Mouse (Mus musculus): ENCODE data around the gene Umad1. TPM values are rescaled to one million over a fixed set of nuclear protein-coding genes. Genes with fewer than 3 reads are reported as not detected.
"Not testable (repeated sequence)": the region's sequence is repeated elsewhere in the genome, so short reads cannot be mapped to it uniquely, and the experiment has no call there.

Gene Umad1
- total RNA-seq, 2 experiments from 2014 or later: 8.0 to 23.6 TPM

GRCm38 (mm10) chr6:8307878-8308775 lies 49.0 kb downstream of the Umad1 start:
- no peak for ATAC-seq (replicated peaks; ENCODE audit: poor library complexity)

DNA sequence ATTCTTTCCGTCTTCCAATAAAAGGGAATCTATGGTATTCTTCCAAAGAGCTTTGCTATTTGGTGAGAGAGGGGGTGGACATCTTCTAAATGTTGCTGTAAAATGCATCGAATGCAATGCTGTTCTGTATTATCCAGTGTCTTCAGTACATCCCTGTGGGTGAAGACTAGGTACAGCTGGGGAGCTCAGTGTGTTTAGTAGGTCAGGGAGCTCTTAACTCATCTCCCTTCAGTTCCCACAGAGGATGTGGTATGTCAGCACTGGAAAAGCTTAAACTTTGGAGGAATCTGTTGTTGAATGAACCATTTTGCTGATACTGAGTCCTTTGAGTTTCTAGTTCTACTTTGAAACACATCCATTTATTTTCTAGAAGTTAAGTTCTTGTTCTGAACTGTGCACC lies 53.5 kb downstream of the Umad1 start:
- ATAC-seq (replicated peaks; ENCODE audit: poor library complexity): no peak

GRCm38 (mm10) chr6:8316201-8316600 lies 57.1 kb downstream of the Umad1 start:
- ATAC-seq (replicated peaks; ENCODE audit: poor library complexity): no peak

DNA sequence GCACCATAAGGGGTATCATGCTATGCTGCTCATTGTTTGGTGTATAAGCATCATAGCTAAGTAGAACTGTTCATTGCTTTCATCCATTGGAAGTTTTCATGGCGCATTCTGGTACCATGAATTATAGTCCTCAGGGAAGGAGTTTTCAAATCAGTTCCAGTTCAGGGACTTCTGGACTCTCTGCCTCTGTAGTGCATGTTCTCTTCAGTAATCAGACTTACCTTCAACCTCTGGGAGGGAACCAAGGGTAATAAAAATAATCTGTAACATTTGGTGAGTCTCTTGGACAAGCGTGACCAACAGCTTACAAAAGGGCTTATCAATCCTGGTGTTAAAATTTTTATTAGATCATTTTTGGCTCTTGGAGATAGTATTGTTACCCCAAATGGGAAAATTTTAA lies 60.5 kb downstream of the Umad1 start:
- ATAC-seq (replicated peaks; ENCODE audit: poor library complexity): no peak

DNA sequence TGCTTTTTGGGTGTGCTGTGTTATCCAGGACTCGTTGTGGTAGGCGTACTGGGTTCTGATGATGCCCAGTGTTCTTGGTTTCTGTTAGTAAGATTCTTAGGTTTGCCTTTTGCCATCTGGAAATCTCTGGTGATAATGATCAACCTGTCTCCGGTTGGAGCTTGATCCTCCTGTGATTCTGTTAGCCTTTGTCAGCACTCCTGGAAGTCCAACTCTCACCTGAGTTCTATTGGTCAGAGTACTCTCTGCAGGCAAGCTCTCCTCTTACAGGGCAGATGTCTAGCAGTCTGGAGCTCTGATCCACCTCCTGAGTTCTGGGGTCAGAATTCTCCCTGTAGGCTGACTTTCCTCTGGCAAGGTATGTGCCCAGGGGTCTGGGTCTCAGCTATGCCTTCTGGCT lies 72.4 kb downstream of the Umad1 start:
- ATAC-seq (replicated peaks; ENCODE audit: poor library complexity): not testable (repeated sequence)

GRCm38 (mm10) chr6:8333380-8333779 lies 74.3 kb downstream of the Umad1 start:
- ATAC-seq (replicated peaks; ENCODE audit: poor library complexity): no peak

DNA sequence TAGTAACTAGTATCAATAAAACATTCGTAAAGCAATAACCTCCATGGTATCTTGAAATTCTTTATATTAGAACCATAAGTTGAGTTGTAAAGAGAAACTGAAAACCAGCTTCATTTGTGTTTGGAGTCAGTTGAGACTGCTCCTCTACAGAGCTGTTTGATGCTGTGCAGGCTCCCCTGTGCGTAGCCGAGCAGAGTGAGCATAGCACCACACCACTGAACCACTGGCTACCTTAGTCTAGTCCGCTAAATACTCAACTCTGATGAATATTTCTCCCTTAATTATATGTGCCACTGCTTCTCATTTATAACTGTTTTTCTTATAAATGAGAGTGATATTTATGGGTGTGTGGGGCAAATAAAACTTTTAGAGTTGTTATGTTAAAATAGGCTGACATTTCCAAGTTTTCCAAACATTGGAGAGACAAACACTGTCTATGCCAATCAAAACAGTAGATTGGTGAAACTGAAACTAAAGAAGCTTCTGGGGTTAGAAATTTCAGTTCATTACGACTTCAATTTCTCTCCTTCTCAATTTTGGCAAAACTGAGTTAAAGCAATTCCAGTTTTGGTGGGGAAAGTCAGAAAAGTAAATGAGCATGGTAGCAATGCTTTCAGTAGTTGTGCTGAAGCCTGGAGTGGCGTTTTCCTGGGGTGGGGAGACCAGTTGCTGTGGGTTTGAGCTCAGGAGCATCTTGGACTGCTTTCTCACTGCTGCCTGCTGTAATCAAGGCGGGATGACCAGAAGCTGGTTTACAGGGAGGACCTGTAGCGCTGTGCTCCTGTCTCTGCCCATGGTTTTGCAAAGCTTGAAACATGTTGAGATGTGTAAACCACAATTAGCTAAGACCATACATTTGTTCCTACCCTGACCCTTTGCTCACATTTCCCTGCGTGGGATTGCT lies 77.7 kb downstream of the Umad1 start:
- ATAC-seq (replicated peaks; ENCODE audit: poor library complexity): 0 out of 2 replicates have a peak, but pooled peaks have one; percentile 11

DNA sequence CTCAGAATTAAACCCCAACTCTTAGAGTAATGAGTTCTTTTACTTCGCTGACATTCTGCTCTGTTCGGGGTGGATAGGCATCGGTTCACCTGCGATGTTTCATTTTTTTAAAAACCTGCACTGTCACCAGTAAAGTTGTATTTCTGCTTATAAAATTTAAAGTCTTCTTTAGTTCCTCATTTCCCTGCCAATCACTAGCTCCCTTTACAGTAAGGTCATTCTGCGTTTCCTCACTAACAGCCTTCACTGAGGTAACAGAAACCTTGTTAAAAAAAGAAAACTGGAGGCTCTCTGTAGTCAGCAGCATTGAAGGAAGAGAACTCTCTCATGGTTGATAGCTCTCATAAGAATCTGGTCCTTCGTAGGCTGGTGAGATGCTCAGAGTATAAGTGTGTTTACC lies 80.4 kb downstream of the Umad1 start:
- peak; percentile 80 for ATAC-seq (replicated peaks; ENCODE audit: poor library complexity)

DNA sequence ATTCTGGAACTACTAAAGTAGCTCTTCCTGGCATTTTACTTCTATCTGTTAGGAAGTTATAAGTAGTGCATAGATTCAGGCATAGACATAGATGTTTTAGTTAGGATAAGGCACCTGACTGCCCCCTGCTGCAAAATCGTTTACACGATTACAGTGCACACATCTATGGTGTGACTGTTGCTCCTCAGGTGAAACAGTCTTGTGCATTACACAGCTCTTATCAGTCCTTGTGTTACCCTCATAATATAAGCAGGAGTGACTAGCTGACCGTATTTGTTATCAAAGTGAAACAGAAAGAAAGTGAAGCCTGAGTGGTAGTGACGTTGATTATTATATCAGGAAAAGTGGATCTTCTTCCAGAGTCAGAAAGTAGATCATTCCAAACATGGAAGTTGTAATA lies 84.2 kb downstream of the Umad1 start:
- ATAC-seq (replicated peaks; ENCODE audit: poor library complexity): peak; percentile 24

- peak; percentile 99 for ATAC-seq (replicated peaks; ENCODE audit: poor library complexity)
Measured at GRCm38 (mm10) chr6:8345219-8345856, 86.2 kb downstream of the Umad1 start.

DNA sequence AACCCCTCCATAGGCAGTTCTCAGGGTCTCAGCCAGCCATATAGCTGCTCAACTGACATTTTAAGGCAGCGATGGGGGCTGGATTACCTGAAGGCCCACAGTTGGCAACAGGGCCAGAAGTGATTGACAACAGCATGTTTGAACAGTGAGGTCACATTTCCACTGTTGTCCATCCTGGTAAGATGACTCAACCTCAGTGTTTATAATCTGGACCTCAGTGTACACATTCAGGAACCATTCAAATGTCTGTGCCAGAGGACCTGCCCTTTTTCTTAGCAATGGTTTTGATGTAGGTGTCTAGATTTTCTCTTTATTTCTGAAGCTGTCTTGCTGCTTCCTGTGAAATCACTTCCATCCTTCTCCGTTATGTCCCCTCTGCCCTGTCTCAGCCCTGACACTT lies 88.1 kb downstream of the Umad1 start:
- no peak for ATAC-seq (replicated peaks; ENCODE audit: poor library complexity)

DNA sequence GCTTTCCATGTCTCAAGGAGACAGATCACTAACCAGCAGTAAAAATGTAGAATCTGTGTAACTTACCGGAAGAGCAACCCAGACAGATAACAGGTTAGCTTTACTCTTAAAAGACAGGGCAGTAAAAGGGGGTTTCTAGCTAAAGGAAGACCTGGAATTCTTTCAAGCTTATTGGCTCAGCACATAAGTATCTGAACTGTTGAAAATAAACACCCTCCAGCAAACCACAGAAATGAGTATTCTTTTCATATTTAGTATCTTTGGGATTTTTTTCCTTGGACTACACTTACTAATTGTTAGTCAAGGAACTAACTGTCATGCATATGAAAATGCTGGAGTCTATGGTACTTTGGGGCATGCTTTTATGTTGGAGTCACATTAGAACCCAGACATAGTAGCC lies 89.3 kb downstream of the Umad1 start:
- no peak for ATAC-seq (replicated peaks; ENCODE audit: poor library complexity)

DNA sequence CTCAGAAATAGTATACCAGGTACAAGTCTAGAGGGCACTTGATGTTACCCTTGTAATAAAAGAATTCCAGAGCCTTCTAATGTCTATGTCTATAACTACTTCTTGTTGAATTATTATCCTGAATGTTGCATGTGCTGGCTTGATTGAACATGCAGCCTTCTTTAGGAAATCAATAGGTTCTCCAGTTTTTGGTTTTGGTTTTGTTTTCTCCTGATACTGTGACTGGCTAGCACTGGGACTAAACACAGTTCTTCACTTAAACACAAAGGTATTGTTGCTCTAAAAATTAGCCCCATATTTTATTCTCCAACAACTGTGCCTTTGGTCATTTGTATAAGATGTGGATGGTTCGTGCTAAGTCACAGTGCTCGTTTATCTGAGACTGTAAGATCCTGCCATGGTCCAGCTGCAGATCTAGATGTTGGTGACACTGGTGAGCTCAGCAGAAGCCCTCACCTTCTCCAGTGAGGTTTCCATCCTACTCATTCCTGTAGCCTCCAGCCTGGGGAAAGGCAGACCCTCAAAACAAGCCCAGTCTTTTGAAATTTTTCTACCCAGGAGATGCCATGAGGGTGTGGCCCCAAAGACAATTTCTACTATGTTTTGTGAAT lies 90.1 kb downstream of the Umad1 start:
- ATAC-seq (replicated peaks; ENCODE audit: poor library complexity): peak; percentile 34; the same call in 1 of the 2 replicates

- no peak for ATAC-seq (replicated peaks; ENCODE audit: poor library complexity)
Measured at GRCm38 (mm10) chr6:8351507-8351906, 92.4 kb downstream of the Umad1 start.

DNA sequence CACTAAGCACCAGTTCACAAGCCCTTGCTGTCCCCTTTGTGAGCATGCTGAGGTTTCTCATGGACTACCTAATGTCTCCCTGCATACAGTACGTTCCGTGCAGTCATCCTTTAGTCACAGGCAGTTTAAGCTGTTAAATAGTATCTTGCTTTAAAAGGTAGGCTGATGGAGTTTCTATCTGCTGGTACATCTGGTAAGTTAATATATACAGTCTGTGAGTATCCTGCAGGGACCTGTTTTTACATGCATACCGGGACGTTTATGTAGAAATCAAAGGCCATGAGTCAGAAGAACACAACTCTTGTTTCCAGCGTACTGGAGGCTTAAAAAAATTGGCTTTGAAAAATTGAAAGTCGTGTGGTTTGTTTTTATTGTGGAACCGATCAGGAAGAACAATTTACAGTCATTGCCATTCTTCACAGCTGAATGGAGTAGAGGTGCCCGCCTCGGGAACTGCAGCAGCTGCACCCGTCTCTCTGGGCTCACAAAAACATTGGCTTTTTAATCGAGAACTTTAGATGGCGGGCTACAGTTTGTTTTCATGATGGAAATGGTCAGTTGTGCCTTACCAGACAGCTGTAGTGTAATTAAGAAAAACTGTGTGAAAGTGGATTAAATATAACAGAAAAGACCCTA lies 93.6 kb downstream of the Umad1 start:
- ATAC-seq (replicated peaks; ENCODE audit: poor library complexity): no peak

DNA sequence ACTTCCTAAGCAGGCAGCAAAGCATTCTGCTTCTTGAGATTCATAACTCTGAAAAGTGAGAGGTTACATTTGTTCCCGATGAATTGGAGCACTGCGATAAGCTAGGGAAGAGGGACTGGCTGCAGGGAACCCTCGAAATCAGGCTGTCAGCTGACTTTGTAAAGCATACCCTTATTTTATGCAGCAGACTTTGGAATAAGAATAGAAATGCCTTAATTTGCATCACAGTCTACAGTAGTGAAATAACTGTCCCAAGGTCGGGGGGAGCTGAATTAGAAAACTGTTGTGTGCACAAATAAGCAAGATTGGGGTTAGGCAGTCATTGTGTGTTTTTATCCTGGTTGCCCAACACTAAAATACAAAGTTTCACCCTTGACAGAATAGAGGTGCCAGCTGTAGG lies 94.4 kb downstream of the Umad1 start:
- no peak for ATAC-seq (replicated peaks; ENCODE audit: poor library complexity)

DNA sequence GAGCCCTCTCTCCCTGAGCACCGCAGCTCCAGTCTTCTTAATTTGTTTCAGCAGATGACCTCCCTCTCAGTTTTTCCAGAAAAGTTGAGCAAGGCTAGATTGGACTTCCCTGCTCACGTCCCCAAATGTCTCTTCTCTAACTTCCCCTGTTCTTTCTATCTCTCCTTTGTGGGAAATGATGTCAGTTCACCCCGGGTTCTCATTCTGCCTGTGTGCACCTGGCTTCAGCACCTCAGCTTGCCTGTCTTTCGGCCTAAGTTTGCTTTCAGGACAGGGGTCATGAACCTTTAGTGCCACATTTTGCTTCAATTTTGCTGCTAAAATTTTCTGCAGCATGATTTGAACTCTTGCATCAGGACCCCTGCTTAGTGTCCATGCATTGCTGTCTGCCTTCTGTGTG lies 95.8 kb downstream of the Umad1 start:
- no peak for ATAC-seq (replicated peaks; ENCODE audit: poor library complexity)

GRCm38 (mm10) chr6:8358232-8358631 lies 99.1 kb downstream of the Umad1 start:
- ATAC-seq (replicated peaks; ENCODE audit: poor library complexity): no peak

DNA sequence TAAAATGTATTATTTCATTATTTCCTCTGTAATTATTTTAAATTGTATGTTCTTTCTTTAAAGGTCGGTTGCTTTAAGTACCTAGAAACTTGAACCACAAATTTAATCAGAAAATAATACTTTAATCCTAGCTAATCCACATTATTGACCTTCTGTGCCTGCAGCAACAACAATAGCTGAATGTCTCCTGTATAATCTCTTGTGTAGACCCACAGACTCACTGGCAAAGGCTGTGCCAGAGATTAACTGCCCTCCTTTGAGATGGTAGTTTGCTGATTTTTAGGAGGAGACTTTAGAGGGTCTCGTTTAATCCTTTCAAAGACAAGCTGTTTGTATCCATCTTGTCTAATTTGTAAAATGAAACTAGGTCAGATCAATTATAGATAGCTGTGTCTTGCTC lies 99.7 kb downstream of the Umad1 start:
- no peak for ATAC-seq (replicated peaks; ENCODE audit: poor library complexity)

- no peak for ATAC-seq (replicated peaks; ENCODE audit: poor library complexity)
Measured at GRCm38 (mm10) chr6:8360805-8361204, 101.7 kb downstream of the Umad1 start.
